Mouse (Mus musculus): Measurements from ENCODE around the gene Gatc.
"Not testable (repeated sequence)": the region's sequence is repeated elsewhere in the genome, so short reads cannot be mapped to it uniquely, and the experiment has no call there.

Gene Gatc

DNA sequence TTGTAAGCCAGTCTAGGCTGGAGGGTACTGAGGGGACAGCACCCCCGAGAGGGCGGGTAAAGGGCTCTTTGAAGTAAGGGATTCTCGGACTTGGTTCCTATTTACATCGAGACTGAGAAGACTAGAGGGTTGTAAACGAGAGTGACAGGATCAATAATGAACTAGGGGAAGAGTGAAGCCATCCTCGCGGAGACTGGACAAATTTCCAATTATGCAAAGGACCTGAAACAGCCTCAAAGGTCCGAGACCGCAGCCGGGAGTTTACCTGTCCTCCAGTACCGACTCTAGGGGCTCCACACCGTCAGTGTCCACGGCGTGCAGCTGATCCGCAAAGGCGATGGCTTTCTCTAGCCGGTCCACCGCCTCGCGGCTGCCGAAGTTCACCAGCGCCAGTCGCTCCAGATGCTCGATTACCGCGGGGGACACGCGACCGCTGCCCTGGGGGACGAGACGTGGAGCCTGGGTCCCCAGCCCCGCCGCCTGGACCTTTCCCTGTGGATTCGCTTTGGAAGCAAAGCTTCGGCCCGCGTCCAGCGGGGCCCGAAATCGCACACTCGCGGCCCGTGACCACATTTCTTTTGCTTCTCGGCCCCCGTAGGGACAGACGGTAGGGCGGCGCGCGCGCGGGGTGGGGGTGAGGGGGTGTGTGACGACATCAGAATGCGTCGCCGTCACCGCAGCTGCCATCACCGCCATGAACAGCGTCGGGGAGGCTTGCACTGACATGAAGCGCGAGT, at the start of gene Gatc, which contains the start of gene Triap1:
Gene Gatc (minus strand): TSS at position 602 of the 737 bp plus-strand sequence.
Gene Triap1 (plus strand): TSS at position 649 of the 737 bp plus-strand sequence.
- DNase-seq (ENCODE audit: low read depth, low spot score): peak; percentile 94

DNA sequence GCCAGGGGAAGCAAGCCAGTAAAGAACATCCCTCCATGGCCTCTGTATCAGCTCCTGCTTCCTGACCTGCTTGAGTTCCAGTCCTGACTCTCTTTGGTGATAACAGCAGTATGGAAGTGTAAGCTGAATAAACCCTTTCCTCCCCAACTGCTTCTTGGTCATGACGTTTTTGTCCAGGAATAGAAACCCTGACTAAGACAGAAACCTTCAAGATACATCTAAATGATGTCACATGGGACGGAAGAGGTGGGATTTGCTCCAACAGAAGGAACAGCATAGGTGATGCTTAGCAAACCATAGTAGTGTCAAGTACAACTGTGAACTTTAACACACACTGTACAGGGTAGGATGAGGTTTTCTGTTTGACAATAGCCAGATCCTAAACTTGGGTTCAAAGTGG, 37.9 kb upstream of the Gatc start:
- DNase-seq (ENCODE audit: low read depth, low spot score): not testable (repeated sequence)

DNA sequence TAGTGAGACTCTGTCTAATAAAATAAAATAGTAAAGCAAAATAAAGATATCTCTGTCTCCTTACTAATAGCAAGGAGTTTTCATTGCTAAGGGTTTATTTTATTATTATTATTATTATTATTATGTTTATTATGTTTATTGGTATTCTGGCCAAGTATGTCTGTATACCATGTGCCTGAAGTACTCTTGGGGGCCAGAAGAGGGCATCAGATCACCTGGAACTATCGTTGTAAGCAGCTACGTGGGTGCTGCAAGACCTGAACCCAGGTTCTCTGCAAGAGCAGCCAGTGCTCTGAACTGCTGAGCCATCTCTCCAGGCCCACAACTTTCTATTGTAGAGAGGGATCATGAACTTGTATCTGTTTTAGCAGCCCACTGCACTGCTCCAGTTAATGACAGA, 34.5 kb upstream of the Gatc start:
- peak; percentile 51 for DNase-seq (ENCODE audit: low read depth, low spot score)

DNA sequence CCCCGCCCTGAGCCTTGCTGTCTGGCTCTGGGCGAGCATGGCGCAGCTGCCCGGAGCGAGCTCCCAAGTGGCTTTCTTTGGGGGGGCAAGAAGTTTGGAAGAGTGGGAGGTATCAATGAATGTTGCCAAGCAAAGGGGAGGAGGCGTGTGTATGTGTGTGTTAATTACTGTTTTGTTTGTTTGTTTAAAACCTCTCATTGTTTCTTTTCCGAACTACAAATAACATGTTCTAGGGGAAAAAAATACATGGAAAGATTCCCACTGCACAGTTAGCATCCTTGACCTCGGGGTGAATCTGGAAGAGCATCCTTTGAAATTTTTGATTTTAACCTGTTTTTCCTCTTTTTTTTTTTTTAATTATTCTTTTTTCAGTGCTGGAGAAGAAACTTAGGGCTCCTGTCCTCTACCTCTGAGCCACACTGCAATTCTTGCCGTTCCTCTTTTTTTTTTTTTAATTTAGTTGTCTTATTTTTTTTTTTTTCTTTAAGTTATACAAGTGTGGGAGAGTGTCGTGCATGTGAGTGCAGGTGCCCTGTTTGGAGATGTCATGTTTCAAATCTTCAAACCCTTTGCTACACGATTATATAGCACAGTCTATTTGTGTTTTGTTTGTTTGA, 33.3 kb upstream of the Gatc start:
- no peak for DNase-seq (ENCODE audit: low read depth, low spot score)

DNA sequence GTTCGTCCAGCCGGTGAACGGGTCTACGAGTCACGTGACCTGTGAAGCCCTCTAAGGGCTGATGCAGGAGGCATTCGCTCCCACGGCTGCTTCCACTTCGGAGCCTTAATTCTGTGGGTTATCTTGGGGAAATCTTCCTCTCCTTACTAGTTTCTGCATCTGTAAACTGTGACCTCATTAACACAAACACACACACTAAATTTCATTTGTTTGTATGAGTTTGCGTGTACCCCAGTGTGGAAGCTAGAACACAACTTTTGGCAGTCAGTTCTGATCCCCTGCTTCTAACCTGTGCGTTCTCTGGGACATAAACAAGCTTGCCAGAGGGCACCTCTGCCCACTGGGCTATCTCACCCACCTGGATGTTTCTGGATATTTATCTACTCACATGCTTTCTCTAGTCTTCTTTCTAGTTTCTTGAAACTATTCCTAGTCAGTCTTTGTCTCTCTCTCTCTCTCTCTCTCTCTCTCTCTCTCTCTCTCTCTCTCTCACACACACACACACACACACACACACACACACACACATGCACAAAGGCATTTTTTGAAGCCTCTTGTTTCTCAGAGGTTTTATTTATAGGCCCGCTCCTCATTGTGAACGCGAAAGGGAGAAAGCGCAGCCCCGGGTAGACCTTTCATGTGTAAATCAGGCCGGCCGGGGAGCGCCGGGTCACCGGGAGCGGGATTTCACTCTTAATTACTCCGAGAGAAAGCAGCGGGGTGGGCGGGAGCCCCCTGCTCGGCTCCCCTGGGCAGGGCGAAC, 32.6 kb upstream of the Gatc start:
- DNase-seq (ENCODE audit: low read depth, low spot score): no peak

DNA sequence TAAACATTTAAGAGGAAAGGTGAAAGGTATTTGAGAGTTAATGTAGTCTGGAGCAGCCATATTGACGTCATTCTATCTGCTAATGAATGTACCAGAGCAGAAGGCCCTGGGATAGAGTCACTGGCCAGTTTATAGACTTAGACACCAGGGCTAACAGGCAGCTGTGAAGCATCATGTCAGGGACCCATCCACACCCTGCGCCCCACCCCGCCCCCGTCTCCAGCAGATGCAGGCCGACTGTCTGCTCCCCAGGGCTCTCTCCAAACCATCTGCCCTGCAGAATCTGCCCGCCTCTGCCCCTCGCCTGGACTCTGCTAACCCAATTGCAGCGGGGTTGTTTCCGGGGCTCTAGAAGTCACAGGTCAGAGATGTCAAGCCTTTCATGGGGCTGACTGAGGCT, 30.8 kb upstream of the Gatc start:
- DNase-seq (ENCODE audit: low read depth, low spot score): no peak

DNA sequence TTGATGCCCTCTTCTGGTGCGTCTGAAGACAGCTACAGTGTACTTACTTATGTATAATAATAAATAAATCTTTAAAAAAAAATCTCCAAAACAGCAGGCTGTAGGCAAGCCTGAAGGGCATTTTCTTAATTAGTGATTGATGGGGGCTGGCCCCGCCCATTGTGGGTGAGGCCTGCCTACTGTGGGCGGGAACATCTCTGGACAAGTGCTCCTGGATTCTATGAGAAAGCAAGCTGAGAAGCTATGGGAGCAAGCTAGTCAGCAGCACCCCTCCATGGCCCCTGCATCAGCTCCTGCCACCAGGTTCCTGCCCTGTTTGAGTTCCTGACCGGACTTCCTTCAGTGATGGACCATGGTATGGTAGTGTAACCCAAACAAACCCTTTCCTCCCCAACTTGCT, 23.8 kb upstream of the Gatc start:
- no peak for DNase-seq (ENCODE audit: low read depth, low spot score)

DNA sequence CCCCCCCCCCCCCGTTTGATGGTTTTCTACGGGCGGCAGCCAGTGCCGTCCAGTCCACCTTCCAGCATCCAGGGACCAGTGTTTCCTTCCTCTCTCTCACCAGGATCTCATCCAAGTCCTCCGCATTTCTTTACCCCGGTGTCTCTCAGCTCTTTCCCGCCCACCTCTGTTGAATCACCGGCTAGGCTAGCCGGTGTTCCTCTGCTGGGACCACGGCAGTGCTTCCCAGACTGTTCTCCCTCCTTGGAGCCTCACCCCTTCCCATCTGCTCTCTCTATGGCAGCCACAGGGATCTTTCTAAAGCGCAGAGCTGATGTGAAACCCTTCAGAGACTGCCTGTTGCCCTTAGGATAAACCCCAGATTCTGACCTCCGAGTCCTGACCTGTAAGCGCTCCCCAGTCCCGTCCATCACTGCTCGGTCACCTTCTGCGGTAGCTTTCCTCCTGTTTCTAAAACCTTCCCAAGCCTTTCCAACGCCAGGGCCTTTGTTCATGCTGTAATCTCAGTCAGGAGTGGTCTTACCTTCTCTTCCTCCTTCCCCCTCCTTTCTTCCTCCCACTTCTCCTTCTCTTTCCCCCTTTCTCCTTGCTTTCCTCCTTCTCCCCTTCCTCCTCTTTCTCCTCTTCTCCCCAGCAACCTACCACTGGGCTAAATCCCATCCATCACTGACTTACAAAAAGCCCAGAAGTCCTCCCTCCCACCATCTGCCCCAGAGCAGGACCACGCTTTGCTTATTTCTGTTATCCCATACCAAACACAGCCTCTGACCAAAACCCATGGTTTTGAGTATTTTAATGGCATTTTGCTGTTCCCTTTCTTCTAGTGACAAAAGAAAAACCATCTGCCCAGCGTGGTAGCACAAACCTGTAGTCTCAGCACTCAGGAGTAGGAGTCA, 22.1 kb upstream of the Gatc start:
- no peak for DNase-seq (ENCODE audit: low read depth, low spot score)

DNA sequence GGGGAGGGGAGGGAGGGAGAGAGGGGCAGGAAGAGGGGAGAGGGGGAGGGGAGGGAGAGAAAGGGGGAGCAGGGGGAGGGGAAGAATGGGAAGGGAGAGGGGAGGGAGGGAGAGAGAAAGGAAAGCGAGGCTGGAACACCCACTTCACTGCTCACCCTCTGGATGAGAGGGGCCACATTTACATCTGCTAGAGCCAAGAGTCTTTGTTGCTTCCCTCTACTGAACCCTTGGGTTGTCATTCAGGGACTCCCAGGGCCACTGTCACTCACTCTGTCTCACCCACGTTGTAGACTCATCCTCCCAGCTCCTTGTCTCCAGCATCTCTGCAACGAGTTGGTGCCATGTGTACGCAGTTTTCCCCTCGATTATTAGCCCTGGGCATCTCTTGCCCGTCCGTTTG, 21.2 kb upstream of the Gatc start:
- no peak for DNase-seq (ENCODE audit: low read depth, low spot score)

DNA sequence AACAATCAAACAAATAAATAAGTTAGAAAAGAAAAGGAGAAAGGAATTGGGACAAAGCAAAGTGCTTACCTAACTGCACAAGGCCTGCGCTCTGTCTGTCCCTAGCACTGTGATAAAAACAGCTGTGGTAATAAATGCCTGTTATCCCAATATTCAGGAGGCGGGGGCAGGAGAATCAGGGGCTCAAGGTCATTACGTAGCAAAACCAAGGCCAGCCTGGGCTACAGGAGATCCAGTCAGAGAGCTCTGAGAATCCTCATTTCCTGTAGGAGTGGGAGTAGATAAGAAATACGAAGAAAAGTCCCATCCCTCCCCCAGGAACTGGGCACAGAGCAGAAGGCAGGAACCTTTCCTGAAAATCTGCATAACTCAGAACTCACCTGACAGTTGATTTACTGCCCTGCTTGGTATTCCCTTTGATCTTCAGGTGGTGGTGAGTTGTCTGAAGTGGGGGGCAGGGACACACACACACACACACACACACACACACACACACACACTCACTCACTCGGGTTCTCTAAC, 18.9 kb upstream of the Gatc start:
- DNase-seq (ENCODE audit: low read depth, low spot score): no peak

DNA sequence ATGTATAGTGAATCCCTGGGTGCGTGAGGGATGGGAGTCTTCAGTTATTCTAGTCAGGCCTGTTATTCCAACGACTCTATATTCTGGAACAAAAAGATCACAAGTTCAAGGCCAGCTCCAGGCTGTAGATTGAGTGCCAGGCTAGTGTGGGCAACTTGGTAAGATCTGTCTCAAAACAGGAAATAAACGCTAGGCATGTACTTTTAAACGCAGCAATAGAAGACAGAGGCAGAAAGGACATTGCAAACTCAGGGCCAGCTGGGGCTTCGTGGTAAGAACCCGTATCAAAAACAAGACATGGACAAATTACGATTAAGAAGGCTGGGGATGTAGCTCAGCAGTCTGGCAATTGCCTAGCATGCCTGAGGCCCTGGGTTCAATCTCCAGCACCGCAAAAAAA, 18.5 kb upstream of the Gatc start:
- peak; percentile 77 for DNase-seq (ENCODE audit: low read depth, low spot score)

DNA sequence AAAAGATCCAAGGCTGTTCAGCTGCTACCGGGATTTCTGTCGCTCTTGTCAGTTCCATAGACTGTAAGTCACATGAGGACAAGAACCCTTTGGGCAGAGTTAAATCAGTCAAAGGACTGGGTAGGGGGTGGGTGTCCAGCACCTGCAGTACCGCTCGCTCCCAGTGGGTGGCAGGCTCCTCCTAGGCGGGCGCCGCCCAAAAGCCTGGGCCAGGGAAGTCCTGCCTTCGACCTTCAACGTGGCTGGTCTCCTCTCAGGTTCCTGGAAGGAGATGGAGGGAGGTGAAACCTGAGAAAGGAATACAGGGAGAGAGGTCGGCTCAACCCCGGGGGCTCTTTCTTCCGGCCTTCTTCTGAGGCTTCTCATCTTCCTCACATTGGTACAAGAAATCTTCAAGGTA, 17.9 kb upstream of the Gatc start:
- DNase-seq (ENCODE audit: low read depth, low spot score): peak; percentile 90

DNA sequence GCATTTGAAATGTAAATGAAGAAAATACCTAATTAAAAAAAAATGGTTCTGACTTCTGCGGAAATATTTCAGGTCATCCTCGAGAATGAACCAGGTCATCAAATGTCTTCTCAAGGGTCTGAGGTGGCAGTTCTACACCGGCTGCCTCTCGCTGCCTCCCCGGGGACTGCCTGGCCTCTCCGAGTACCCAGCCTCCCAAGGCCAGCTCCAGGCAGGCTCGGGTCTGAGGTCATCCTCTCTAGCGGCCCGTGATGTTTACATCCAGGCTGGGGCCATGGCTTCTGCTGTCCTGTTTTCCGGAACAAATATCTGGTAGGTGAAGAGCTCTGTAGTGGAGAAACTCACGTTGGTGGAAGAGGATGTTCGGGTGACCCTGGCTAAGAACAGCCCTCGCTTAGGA, 14.1 kb upstream of the Gatc start:
- no peak for DNase-seq (ENCODE audit: low read depth, low spot score)

DNA sequence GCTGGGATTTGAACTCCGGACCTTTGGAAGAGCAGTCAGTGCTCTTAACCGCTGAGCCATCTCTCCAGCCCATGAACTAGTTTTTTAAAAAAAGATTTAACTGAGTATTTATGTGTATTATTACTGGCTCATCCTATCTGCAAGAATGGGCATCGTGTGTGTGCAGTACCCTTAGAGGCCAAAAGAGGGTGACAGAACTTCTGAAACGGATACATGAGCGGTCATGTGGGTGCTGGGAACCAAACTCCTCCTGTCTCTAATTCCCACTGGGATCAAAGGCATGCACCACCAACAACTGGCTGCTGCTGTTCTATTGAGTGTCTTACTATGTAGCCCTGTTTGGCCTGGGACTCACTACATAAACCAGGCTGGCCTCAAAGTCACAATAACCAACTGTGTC, 10.4 kb upstream of the Gatc start:
- no peak for DNase-seq (ENCODE audit: low read depth, low spot score)

DNA sequence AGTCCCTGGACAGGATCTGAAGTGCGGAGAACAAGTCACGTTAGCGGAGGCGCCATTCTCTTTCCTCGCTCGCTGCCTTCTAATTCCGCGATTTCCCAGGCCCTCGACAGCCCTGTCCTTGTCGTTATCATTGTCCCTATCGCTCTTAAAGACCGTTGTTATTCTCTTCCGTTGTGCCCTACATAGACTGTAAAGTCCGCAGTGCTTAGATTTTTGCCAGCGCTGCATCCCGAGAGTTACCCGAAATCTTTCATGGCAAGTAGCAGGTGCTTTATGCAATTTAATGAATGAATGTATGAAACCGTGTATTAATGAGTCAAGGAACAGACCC, 8.2 kb upstream of the Gatc start:
- no peak for DNase-seq (ENCODE audit: low read depth, low spot score)

DNA sequence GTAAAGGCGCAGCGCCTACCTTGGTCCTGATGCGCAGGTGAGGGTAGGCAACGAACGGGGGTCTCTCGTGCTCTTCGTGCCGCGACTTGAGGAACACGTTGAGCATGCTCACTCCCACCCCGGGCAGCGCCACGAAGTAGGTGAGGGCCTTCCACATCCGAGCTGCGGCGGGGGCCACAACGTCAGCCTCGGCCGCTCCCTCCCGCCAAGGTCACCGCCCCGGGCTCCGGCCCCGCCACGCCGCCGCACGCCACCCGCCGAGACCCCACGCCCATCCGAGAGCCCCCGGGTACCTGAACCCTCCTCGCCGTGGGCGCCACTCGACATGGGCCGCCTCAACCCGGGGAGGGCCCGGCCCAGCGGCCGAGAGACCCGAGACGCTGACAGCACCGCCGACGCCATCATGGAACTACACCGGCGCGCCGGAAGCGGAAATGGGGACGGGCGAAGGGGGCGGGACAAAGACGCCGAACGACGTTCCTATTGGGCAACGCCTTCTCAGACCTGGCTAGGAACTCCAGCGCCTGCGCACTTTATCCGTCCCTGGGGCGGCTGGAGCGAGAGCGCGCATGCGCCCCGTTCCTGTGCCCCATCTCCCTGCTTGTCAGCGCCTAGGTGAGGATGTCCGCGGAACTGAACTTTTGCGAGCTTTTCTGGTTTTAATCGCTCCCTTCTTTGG, 7.7 kb upstream of the Gatc start, which contains the start of gene Cox6a1:
Gene Cox6a1 (minus strand): TSS at position 436 of the 679 bp plus-strand sequence.
- peak; percentile 99 for DNase-seq (ENCODE audit: low read depth, low spot score)

DNA sequence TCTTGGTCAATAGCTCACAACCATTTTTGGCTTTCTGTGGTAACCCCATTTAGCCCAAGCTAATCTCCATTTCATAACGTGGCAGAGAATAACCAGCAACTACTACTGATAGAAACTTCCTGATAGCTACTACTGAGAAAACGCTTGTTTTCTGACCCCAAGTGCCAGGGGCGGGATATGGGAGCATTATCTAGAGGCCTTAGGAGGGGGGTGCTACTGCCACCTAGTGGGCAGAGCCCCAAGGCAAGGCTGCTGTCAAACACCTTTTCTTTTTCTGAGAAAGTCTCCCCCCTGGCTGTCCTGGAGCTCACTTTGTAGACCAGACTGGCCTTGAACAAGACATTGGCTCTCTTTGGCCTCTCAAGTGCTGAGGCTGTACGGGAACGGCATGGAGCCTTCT, 6.6 kb upstream of the Gatc start:
- DNase-seq (ENCODE audit: low read depth, low spot score): peak; percentile 90

DNA sequence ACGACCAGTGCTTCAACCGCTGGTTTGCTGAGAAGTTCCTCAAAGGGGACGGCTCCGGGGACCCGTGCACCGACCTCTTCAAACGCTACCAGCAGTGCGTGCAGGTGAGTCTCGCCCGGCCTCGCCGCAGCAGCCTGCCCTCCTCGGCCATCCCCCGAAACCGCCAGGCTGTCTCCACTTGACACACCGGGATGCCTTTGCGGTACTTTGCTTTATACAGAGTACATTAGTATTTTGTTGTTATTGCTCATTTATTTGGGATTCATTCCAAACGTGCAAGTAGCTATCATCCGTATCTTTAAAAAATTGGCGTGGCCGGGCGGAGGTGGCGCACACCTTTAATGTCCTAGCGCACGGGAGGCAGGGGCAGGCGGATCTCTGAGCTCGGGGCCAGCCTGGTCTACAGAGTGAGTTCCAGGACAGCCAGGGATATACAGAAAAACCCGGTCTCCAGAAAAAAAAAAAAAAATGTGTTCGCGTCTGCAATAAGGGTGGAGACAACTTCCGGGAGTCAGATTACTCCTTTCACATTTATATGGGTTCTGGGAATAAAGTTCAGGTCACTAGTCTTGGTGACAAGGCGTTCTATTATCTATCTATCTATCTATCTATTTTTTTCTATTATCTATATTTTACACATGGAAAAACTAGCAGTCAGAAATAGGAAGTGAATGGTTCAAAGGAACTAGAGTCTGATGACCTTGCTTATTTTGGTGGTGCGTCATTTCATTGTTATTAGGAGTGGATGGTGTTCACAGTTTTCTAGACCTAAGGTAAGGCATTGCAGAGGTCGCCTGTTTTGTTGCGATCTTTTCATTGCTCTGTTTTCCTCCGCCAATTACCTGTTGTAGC, 562 bp upstream of the Gatc start:
- no peak for DNase-seq (ENCODE audit: low read depth, low spot score)

DNA sequence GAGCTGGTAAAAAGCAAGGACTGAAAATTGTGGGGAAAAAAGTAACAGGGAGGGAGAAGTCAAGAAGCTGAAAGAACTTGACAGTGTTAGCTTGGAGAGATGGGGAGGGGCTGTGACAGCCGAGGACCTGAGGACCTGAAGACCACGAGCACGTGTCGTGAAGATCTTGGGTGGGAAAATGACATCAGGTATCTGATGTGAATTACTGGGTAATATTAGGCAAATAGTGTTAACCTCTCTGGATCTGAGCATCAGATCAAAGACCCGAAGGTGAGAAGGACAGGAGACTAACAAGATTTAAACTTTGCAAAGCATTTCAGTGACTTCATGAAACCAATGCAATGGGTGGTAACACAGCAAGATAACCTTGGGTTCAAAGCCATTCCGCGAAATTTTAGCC, 971 bp downstream of the Gatc start:
- DNase-seq (ENCODE audit: low read depth, low spot score): no peak

DNA sequence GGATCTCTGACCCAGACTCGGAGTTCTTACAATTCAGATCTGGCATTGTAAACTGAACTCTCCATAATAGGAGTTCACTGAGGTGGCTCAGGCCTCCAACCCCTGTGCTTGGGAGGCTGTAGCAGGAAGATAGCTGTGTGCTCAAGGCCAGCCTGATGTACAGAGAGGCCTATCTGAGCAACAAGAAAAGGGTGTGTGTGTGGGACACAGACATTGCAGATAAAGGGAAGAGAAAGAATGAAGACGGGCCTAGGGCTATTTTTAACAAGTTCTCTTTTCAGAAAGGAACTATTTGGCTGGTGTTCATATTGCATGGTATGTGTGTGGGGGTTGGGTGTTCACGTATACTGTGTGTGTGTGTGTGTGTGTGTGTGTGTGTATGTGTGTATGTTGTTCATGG, 7.4 kb downstream of the Gatc start:
- peak; percentile 53 for DNase-seq (ENCODE audit: low read depth, low spot score)

Measured in A20 (cell line).